Mouse (Mus musculus) stomach, embryonic 16.5 days (tissue): ENCODE data around the gene Man1a2. TPM values are rescaled to one million over a fixed set of nuclear protein-coding genes. Genes with fewer than 3 reads are reported as not detected.

Source experiments
- ATAC-seq: fragments of 200-750 bp; cut with Nextera tagmentation; 2 replicates; pipeline ENCODE4 v1.8.0; 2017; ENCODE audit warnings: moderate number of reproducible peaks, moderate TSS enrichment; ENCODE audit not compliant: insufficient read depth, low FRiP score
- H3K27ac ChIP-seq: fragments of 300-500 bp; sonication (generic); 2 replicates; pipeline ENCODE4 v1.5.1; 2014; ENCODE audit warnings: low read length
- H3K27me3 ChIP-seq: fragments of 300-500 bp; sonication (generic); 2 replicates; pipeline ENCODE4 v1.6.1; 2014; ENCODE audit warnings: low read length, control low read depth, mixed read lengths; ENCODE audit not compliant: control insufficient read depth, insufficient read depth
- H3K36me3 ChIP-seq: fragments of 300-500 bp; sonication (generic); 2 replicates; pipeline ENCODE4 v1.6.1; 2014; ENCODE audit warnings: low read length; ENCODE audit not compliant: control insufficient read depth, insufficient read depth
- H3K4me1 ChIP-seq: fragments of 300-500 bp; sonication (generic); 2 replicates; pipeline ENCODE4 v1.6.1; 2014; ENCODE audit warnings: low read length, control low read depth, mixed read lengths; ENCODE audit not compliant: control insufficient read depth, insufficient read depth
- H3K4me2 ChIP-seq: fragments of 300-500 bp; sonication (generic); 2 replicates; pipeline ENCODE4 v1.6.1; 2014; ENCODE audit warnings: low read depth, low read length, mixed read lengths
- H3K4me3 ChIP-seq: fragments of 300-500 bp; sonication (generic); replicated peaks from 2 replicates; pipeline ENCODE4 v1.5.1; 2014; ENCODE audit warnings: mild to moderate bottlenecking, low read length
- H3K9ac ChIP-seq: fragments of 300-500 bp; sonication (generic); 2 replicates; pipeline ENCODE4 v1.6.1; 2014; ENCODE audit warnings: low read length
- H3K9me3 ChIP-seq: fragments of 300-500 bp; sonication (generic); replicated peaks from 2 replicates; pipeline ENCODE4 v1.6.1; 2016; ENCODE audit warnings: low read length, control low read depth; ENCODE audit not compliant: control insufficient read depth
- WGBS: fragments of 180-500 bp; shearing (Covaris S2); extraction: QIAGEN DNeasy Blood & Tissue Kit; methylation state at CpG from one replicate; pipeline ENCODE4 v1.1.7; 2014; 5-methylcytosine and 5-hydroxymethylcytosine counted together
- polyA plus RNA-seq: library from polyadenylated mRNA; unstranded; fragments of >200 nt; fragmentation: Nextera tagmentation; extraction: Ambion mirVana; gene quantifications from 2 replicates; pipeline ENCODE4 v1.2.1, GENCODE M21; 2015

Man1a2 gene
- polyA plus RNA-seq, 1 experiment from 2014 or later: 43.4 TPM

DNA sequence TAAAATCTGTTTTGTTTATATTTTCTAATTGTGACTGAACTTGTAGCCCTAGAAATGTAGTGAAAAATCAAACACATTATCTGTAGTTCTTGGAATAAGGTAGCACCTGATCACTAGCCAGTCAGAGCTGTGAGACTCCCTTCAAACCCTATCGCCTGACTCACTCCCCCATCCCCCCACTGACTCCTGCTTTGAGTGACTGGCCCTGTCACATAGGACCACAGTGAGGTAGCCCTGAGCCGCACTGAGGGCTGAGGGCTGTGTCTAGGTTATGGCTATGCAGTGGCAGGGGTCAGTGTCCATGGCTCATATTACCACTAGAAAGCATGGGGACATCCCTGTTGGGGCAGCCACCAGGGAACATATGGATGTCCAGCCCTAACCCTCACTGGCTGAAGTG, 80.8 kb downstream of the Man1a2 start:
- Histone ChIP-seq H3K4me2 (no peak overlapping the region), H3K4me1 (no peaks in the 10 kb centered on the region), H3K27ac (no peak overlapping the region), H3K9ac (no peak overlapping the region), H3K9me3 (no peaks in the 10 kb centered on the region), H3K4me3 (no peak overlapping the region), H3K27me3 (no peaks in the 10 kb centered on the region), H3K36me3 (no peaks in the 10 kb centered on the region)
- no peak for ATAC-seq
- 76% methylated on average over 2 of the region's 2 CpGs for WGBS

DNA sequence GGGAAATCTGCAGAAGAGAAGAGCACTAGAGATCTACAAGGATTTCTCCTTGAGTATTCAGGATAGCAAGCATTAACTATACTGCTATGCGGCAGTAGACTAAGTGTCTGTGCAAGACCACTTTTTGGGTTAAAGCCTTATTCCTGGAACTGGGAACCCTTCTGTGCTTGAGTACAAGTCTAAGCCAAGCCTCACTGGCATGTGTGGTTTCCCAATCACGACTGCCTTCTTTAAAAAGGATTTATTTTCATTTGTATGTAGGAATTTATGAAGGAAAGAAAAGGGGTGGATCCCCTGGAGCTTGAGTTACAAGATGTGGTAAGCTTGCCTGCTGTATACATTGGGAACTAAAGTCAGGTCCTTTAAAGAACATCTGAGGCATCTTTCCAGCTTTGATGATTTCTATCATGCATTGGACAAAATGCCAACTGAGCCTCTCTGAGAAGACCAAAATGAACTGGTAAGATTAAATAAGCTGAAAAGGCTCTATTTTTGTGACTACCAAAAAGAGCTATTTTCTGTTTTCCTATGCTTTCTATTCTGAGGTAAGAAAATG, 86.0 kb downstream of the Man1a2 start:
- Histone ChIP-seq H3K9me3 (no peaks in the 10 kb centered on the region), H3K4me3 (no peak overlapping the region), H3K9ac (no peak overlapping the region), H3K27me3 (no peaks in the 10 kb centered on the region), H3K4me1 (no peaks in the 10 kb centered on the region), H3K36me3 (no peaks in the 10 kb centered on the region), H3K27ac (no peak overlapping the region), H3K4me2 (no peak overlapping the region)
- ATAC-seq: no peak
- WGBS: 76% methylated on average over 2 of the region's 2 CpGs

DNA sequence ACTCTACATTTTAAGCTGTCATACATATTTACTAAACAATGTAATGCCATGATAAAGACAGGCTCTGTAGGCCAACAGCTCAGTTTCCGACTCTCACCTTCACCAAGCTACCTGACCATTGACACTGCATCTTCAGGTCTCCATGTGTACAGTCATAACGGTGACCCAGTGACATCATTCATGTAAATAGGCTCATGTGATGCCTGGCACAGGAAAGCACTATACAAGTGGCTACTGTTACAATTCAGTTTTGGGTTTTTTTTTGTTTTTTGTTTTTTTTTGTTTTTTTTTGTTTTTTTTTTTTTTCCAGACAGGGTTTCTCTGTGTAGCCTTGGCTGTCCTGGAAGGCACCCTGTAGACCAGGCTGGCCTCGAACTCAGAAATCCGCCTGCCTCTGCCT, 94.2 kb downstream of the Man1a2 start:
- no peak for ATAC-seq
- Histone ChIP-seq H3K36me3 (0 out of 2 replicates have a peak, but pooled peaks cover 3% of the 10 kb centered on the region), H3K4me2 (no peak overlapping the region), H3K4me1 (no peaks in the 10 kb centered on the region), H3K9me3 (no peaks in the 10 kb centered on the region), H3K27me3 (no peaks in the 10 kb centered on the region), H3K4me3 (no peak overlapping the region), H3K27ac (no peak overlapping the region), H3K9ac (no peak overlapping the region)
- WGBS: 93% methylated on average over 4 of the region's 4 CpGs

GRCm38 (mm10) chr3:100582721-100583355, 102.5 kb downstream of the Man1a2 start:
- Histone ChIP-seq H3K27me3 (no peaks in the 10 kb centered on the region), H3K9me3 (no peaks in the 10 kb centered on the region), H3K36me3 (0 out of 2 replicates have a peak, but pooled peaks cover 5% of the 10 kb centered on the region), H3K4me2 (no peak overlapping the region), H3K9ac (no peak overlapping the region), H3K4me1 (no peaks in the 10 kb centered on the region), H3K4me3 (no peak overlapping the region), H3K27ac (no peak overlapping the region)
- ATAC-seq: no peak
- WGBS: 95% methylated on average over 1 of the region's 1 CpGs

- Histone ChIP-seq H3K4me1 (no peaks in the 10 kb centered on the region), H3K27me3 (no peaks in the 10 kb centered on the region), H3K27ac (peak overlapping the region; percentile 12; the same call in 1 of the 2 replicates), H3K9ac (no peak overlapping the region), H3K4me3 (no peak overlapping the region), H3K36me3 (0 out of 2 replicates have a peak, but pooled peaks cover 4% of the 10 kb centered on the region), H3K9me3 (no peaks in the 10 kb centered on the region), H3K4me2 (no peak overlapping the region)
- 72% methylated on average over 3 of the region's 3 CpGs for WGBS
- ATAC-seq: no peak
Observed at GRCm38 (mm10) chr3:100572571-100573183, 112.6 kb downstream of the Man1a2 start.

DNA sequence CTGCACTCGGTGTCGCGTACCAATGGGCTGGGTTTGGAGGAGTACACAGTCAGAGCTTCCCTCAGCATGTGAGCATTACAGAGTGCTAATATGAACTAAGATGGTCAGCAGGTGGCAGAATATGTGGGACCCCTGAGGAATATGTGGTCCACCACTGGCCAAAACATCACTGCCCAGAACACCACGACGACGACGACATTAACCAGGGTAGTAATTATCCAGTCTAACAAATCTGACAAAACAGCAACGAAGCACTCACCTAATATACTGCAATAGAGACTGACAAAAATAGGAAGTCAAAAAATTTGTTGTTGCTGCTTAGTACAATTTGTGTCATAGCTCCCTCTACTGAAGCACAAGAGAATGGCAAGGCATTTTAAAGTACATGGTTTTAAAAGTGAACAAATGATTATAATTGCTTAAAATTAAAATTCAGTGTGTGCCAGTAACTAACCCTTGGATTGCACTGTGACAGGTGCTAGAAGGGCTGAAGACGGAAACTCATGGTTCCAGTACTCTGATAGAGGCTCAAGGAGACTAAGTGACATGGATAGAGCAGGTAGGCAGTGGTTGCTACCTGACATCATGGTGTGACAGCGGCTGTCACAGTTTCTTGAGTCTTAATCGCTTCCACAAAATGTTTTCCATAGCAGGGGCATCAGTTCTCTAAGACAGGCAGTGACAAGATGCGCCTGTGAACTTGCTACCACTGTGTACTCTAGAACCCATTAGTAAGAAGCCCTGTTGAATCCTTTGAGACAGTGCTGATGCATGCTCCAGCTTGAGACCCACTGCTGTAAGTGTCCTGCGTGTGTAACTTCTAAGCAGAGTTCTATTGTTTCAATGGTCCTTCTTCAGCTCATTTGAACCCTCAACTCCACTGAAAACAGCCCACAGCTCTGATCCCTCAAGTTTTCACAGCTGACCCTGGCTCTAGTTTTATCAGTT, 116.6 kb downstream of the Man1a2 start:
- ATAC-seq: no peak
- H3K36me3 ChIP-seq: no peaks in the 10 kb centered on the region
- no peaks in the 10 kb centered on the region for H3K9me3 ChIP-seq
- H3K27me3 ChIP-seq: no peaks in the 10 kb centered on the region
- no peak overlapping the region for H3K9ac ChIP-seq
- H3K27ac ChIP-seq: no peak overlapping the region
- no peak overlapping the region for H3K4me2 ChIP-seq
- 84% methylated on average over 13 of the region's 13 CpGs for WGBS
- no peaks in the 10 kb centered on the region for H3K4me1 ChIP-seq
- H3K4me3 ChIP-seq: no peak overlapping the region

DNA sequence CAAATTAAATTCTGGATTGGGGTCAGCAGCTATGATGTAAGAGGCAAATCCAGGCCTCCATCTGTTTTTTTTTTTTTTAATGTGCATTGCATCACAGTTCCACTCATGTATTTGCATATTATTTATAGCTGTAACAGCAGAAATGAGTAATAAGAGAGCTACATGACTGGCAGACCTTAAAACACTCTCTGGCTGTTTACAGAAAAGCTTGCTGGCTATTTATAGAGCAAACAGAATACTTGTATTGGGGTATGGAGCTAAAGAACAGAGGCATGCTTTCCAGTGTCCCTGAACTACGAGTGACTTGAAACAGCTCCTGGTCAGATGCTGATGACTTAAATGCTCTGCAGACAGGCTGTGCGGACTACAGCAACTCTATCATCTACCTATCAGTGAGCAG, 121.7 kb downstream of the Man1a2 start:
- Histone ChIP-seq H3K4me3 (no peak overlapping the region), H3K27ac (no peak overlapping the region), H3K9ac (no peak overlapping the region), H3K27me3 (no peaks in the 10 kb centered on the region), H3K4me1 (no peaks in the 10 kb centered on the region), H3K9me3 (no peaks in the 10 kb centered on the region), H3K36me3 (no peaks in the 10 kb centered on the region), H3K4me2 (no peak overlapping the region)
- WGBS: 79% methylated on average over 2 of the region's 2 CpGs
- no peak for ATAC-seq

- H3K9ac ChIP-seq: no peak overlapping the region
- no peaks in the 10 kb centered on the region for H3K27me3 ChIP-seq
- no peaks in the 10 kb centered on the region for H3K36me3 ChIP-seq
- WGBS: 93% methylated on average over 7 of the region's 7 CpGs
- H3K4me2 ChIP-seq: no peak overlapping the region
- no peak for ATAC-seq
- H3K27ac ChIP-seq: no peak overlapping the region
- H3K4me1 ChIP-seq: no peaks in the 10 kb centered on the region
- H3K9me3 ChIP-seq: no peaks in the 10 kb centered on the region
- H3K4me3 ChIP-seq: no peak overlapping the region
Observed at GRCm38 (mm10) chr3:100562455-100562854, 122.8 kb downstream of the Man1a2 start.
